Mouse (Mus musculus): ENCODE measurements around the gene Rps2. TPM values are rescaled to one million over a fixed set of nuclear protein-coding genes. Genes with fewer than 3 reads are reported as not detected.
A peak's percentile ranks its signal among the peaks of the same experiment; 100 is the strongest.

Rps2 gene
- polyA plus RNA-seq, 1 experiment from 2014 or later: 856 TPM

GRCm38 (mm10) chr17:24742307-24742706 lies 24.4 kb downstream of the Rps2 start:
- ATAC-seq: peak; percentile 78
- DNase-seq: peak; percentile 68
- peak overlapping the region; percentile 86 for H3K27ac ChIP-seq (ENCODE audit: low read depth)
- peaks cover 22% of the 10 kb centered on the region for H3K4me1 ChIP-seq (ENCODE audit: insufficient read depth)
- TF ChIP-seq CTCF (IDR thresholded peaks at IDR 0.05; ENCODE audit: low read depth) (no peak), EP300 (IDR thresholded peaks at IDR 0.05; ENCODE audit: low read depth) (peak; percentile 56; the same call in 1 of the 2 replicates)
- H3K9me3 ChIP-seq (ENCODE audit: low read length): no peaks in the 10 kb centered on the region
- no peak overlapping the region for H3K9ac ChIP-seq (replicated peaks)
- H3K4me3 ChIP-seq (ENCODE audit: low read depth, low read length): no peak overlapping the region
- H3K4me2 ChIP-seq (ENCODE audit: low read depth, low read length): peak overlapping the region; percentile 35; the same call in 1 of the 2 replicates
- peaks cover 31% of the 10 kb centered on the region for H3K36me3 ChIP-seq (replicated peaks; ENCODE audit: insufficient read depth, low read length)
- no peaks in the 10 kb centered on the region for H3K27me3 ChIP-seq (ENCODE audit: insufficient read depth, low read length)
- 47% methylated on average over 8 of the region's 8 CpGs for WGBS (ENCODE audit: insufficient replicate concordance)

DNA sequence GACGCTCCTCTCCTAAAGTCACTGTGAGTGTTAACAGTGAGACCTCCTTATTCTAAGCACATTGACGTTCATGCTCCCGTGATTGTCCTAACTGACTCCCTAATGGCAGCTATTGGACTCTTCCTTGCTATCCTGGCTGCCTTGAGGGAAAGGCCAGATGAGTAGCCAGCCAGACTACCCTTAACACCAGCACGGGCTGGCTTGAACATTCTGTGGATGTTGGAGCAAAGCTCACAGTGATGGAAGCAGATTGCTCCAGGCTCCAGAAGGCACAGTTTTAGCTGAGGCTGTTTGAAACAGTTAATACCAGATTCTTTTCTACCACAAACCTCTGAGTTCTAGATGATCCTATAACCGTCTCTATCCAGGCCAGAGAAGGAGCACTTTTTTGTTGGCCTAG lies 26.0 kb downstream of the Rps2 start:
- H3K4me2 ChIP-seq (ENCODE audit: low read depth, low read length): no peak overlapping the region
- no peak overlapping the region for H3K9ac ChIP-seq (replicated peaks)
- H3K4me1 ChIP-seq (ENCODE audit: insufficient read depth): peaks cover 19% of the 10 kb centered on the region
- no peaks in the 10 kb centered on the region for H3K27me3 ChIP-seq (ENCODE audit: insufficient read depth, low read length)
- no peaks in the 10 kb centered on the region for H3K9me3 ChIP-seq (ENCODE audit: low read length)
- DNase-seq (no peak), ATAC-seq (no peak)
- TF ChIP-seq EP300 (IDR thresholded peaks at IDR 0.05; ENCODE audit: low read depth) (no peak), CTCF (IDR thresholded peaks at IDR 0.05; ENCODE audit: low read depth) (no peak)
- H3K27ac ChIP-seq (ENCODE audit: low read depth): 0 out of 2 replicates have a peak overlapping the region, but pooled peaks have one; percentile 86
- H3K36me3 ChIP-seq (replicated peaks; ENCODE audit: insufficient read depth, low read length): peaks cover 31% of the 10 kb centered on the region
- H3K4me3 ChIP-seq (ENCODE audit: low read depth, low read length): no peak overlapping the region
- 70% methylated on average over 5 of the region's 5 CpGs for WGBS (ENCODE audit: insufficient replicate concordance)

DNA sequence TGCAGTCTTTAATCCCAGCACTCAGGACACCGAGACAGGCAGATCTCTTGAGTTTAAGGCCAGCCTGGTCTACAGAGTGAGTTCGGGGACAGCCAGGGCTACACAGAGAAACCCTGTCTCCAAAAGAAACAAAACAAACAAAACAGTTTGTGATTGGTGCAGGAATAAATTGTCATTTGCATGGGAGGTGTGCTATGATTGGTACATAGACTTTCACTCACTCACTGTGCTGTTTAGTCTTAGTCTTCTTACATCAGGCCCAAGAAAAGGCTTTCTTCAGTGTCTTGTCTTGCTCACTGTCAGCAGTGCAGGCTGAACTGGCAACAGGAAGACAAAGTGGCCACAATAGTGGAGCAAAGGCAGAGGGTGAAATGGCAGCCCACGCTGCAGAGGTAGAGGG lies 26.5 kb downstream of the Rps2 start:
- no peak overlapping the region for H3K9ac ChIP-seq (replicated peaks)
- peaks cover 28% of the 10 kb centered on the region for H3K36me3 ChIP-seq (replicated peaks; ENCODE audit: insufficient read depth, low read length)
- no peak overlapping the region for H3K4me3 ChIP-seq (ENCODE audit: low read depth, low read length)
- DNase-seq (no peak), ATAC-seq (no peak)
- no peak overlapping the region for H3K27ac ChIP-seq (ENCODE audit: low read depth)
- H3K27me3 ChIP-seq (ENCODE audit: insufficient read depth, low read length): no peaks in the 10 kb centered on the region
- H3K4me1 ChIP-seq (ENCODE audit: insufficient read depth): peaks cover 14% of the 10 kb centered on the region
- 72% methylated on average over 3 of the region's 3 CpGs for WGBS (ENCODE audit: insufficient replicate concordance)
- TF ChIP-seq EP300 (IDR thresholded peaks at IDR 0.05; ENCODE audit: low read depth) (no peak), CTCF (IDR thresholded peaks at IDR 0.05; ENCODE audit: low read depth) (no peak)
- H3K9me3 ChIP-seq (ENCODE audit: low read length): no peaks in the 10 kb centered on the region
- H3K4me2 ChIP-seq (ENCODE audit: low read depth, low read length): no peak overlapping the region

DNA sequence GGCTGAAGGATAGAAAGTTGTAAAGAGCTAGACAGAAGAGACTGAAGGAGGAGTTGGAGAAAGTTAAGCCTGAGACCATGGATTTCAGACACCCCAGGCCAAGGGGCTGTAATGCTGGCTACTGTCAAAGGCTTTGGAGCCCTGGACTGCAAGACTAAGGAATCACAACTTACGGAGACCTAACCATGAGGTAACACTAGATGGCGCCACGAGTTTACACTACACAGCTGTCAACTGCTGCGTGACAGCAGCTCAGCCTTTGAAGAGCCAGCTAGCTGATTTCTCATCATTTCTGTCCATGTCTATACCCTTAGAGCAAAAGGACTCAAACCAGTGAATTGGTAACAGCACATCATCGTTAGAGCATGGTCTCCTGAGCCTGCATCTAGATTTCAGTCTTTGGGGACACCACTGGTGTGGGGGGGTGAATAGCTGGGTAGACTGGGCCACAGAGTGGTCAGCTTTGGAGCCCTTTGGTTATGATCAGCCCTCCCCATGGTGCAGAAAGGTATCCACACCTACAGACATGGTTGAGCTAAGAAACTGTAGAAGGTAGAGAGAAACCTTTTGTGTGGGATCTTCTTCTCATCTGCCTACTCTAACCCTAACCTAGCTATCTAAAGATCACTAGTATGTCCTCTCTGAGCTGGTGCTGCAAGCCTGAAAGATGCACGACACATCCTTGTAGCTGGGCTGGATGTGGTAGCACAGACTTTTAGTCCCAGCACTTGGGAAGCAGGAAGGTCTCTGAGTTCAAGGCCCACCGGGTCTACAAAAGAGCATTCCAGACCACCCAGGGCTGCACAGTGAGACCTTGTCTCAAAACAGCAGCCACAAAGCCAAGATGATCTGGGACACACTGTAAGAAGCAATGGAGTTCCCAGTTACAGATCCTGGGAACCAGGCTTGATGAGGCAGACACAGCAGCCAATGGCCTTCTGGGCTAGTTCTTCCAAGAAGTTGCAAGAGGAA lies 27.9 kb downstream of the Rps2 start:
- peak; percentile 86 for DNase-seq
- TF ChIP-seq CTCF (IDR thresholded peaks at IDR 0.05; ENCODE audit: low read depth) (peak; percentile 96), EP300 (IDR thresholded peaks at IDR 0.05; ENCODE audit: low read depth) (no peak)
- no peak overlapping the region for H3K27ac ChIP-seq (ENCODE audit: low read depth)
- H3K27me3 ChIP-seq (ENCODE audit: insufficient read depth, low read length): peaks cover 6% of the 10 kb centered on the region
- WGBS (ENCODE audit: insufficient replicate concordance): 25% methylated on average over 7 of the region's 7 CpGs
- no peak overlapping the region for H3K4me3 ChIP-seq (ENCODE audit: low read depth, low read length)
- ATAC-seq: peak; percentile 51
- H3K4me1 ChIP-seq (ENCODE audit: insufficient read depth): peaks cover 10% of the 10 kb centered on the region
- peaks cover 15% of the 10 kb centered on the region for H3K36me3 ChIP-seq (replicated peaks; ENCODE audit: insufficient read depth, low read length)
- H3K9me3 ChIP-seq (ENCODE audit: low read length): no peaks in the 10 kb centered on the region
- no peak overlapping the region for H3K9ac ChIP-seq (replicated peaks)
- no peak overlapping the region for H3K4me2 ChIP-seq (ENCODE audit: low read depth, low read length)

DNA sequence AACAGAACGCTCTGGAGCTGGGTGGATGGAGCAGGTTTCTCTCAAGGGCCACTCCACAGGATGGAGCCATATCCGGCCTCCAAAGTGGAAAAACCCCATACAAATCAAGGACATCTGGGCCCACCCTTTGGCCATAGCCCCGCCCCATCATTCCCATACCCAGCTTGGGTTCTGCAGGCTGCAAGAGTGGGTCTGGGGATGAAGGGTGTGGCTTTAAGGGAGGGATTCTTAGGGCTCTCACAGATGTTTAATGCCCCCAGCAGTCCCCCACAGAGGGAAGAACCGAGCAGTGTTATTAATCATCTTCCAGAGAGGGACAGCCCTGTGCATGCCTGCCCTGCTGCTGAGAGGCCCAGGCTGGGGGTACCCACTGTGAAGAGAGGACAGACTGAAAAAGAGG lies 29.1 kb downstream of the Rps2 start:
- H3K4me3 ChIP-seq (ENCODE audit: low read depth, low read length): no peak overlapping the region
- TF ChIP-seq CTCF (IDR thresholded peaks at IDR 0.05; ENCODE audit: low read depth): no peak
- no peak for TF ChIP-seq EP300 (IDR thresholded peaks at IDR 0.05; ENCODE audit: low read depth)
- H3K9me3 ChIP-seq (ENCODE audit: low read length): no peaks in the 10 kb centered on the region
- ATAC-seq (no peak), DNase-seq (no peak)
- 52% methylated on average over 4 of the region's 4 CpGs for WGBS (ENCODE audit: insufficient replicate concordance)
- peaks cover 7% of the 10 kb centered on the region for H3K36me3 ChIP-seq (replicated peaks; ENCODE audit: insufficient read depth, low read length)
- peaks cover 7% of the 10 kb centered on the region for H3K4me1 ChIP-seq (ENCODE audit: insufficient read depth)
- no peak overlapping the region for H3K9ac ChIP-seq (replicated peaks)
- H3K27ac ChIP-seq (ENCODE audit: low read depth): no peak overlapping the region
- H3K4me2 ChIP-seq (ENCODE audit: low read depth, low read length): no peak overlapping the region
- peaks cover 17% of the 10 kb centered on the region for H3K27me3 ChIP-seq (ENCODE audit: insufficient read depth, low read length)

GRCm38 (mm10) chr17:24751528-24751927 lies 33.6 kb downstream of the Rps2 start:
- no peak overlapping the region for H3K4me3 ChIP-seq (ENCODE audit: low read depth, low read length)
- TF ChIP-seq EP300 (IDR thresholded peaks at IDR 0.05; ENCODE audit: low read depth) (no peak), CTCF (IDR thresholded peaks at IDR 0.05; ENCODE audit: low read depth) (no peak)
- no peak overlapping the region for H3K27ac ChIP-seq (ENCODE audit: low read depth)
- no peaks in the 10 kb centered on the region for H3K36me3 ChIP-seq (replicated peaks; ENCODE audit: insufficient read depth, low read length)
- no peaks in the 10 kb centered on the region for H3K9me3 ChIP-seq (ENCODE audit: low read length)
- H3K4me1 ChIP-seq (ENCODE audit: insufficient read depth): peaks cover 14% of the 10 kb centered on the region
- WGBS (ENCODE audit: insufficient replicate concordance): 22% methylated on average over 4 of the region's 4 CpGs
- no peak overlapping the region for H3K4me2 ChIP-seq (ENCODE audit: low read depth, low read length)
- no peak overlapping the region for H3K9ac ChIP-seq (replicated peaks)
- H3K27me3 ChIP-seq (ENCODE audit: insufficient read depth, low read length): peaks cover 58% of the 10 kb centered on the region
- ATAC-seq (no peak), DNase-seq (no peak)

Data from liver, postnatal 0 days (tissue).